7 mouse cellular contexts compared by ENCODE assay signal in the genomic region with DNA sequence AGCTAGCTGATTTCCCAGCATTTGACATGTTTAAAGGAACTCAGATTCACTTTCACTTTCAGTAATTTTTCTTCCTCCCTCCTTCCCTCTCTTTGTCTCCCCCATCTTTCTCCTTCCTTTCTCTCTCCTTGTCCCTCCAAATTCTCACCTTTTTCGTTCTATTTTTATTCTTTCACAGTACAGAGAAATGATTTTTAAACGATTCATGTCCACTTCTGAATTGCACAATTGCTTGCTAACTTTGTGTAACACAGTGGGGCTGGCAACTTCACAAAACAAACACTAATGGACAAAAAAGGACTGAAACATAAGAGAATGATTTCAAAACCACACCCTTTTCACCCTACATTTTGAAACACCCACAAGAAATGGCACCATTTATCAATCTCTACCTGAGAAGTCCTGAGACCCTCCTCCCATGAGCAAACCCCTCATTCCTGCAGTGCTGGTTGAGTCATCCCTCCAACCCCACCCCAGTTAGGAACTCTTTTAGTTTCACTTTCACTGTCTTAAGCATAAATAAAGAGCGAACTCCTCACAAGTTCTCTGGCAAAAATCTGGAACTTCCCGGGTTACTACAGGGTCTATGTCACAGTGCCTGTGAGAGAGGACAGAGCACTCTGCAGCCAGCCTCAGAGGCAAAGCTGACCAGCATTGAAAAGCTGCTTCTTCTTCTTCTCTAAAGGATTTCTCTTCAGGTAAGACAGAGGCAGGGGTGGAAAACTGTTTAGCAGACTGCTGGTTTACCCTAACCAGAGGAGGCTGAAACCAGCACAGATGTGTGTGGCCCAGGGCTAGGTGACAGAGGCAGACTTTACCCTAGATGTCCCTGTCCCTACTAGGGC. TPM values are rescaled to one million over a fixed set of nuclear protein-coding genes. Genes with fewer than 3 reads are reported as not detected.
DNase-seq lines count a peak whose midpoint lies in the region; ATAC-seq lines count a peak whose summit lies in the region.

A gene (plus strand): TSS at position 492 of the 845 bp plus-strand sequence.

- peak; percentile 61 for DNase-seq in CD4-positive, CD25-positive, alpha-beta regulatory T cell, adult 2 months (ENCODE audit: low read depth, low spot score)
- DNase-seq in MEL-GATA-1-ER (ENCODE audit: extremely low read depth, low read depth): peak; percentile 23
- DNase-seq in fat pad, adult 2 months (ENCODE audit: extremely low read depth, low read depth, low spot score): peak; percentile 28
- DNase-seq in kidney, adult 8-10 months: peak; percentile 16 to 32
- peak; percentile 12 for DNase-seq in urinary bladder, postnatal 25 days (ENCODE audit: low spot score)
- DNase-seq in layer of hippocampus, postnatal 14 days (ENCODE audit: low spot score in 2 of 2): no peak

- ATAC-seq in megakaryocyte, adult 5-6 weeks (ENCODE audit: poor library complexity, severe bottlenecking): peak; percentile 61

RNA-seq across cellular contexts. Expression of the gene that starts here (rescaled TPM):
- total RNA-seq in megakaryocyte, adult 5-6 weeks (2015): 23.7 and 25.7 TPM in 2 replicates
- 28.0 and 33.7 TPM in 2 replicates for total RNA-seq in megakaryocyte, adult 5-6 weeks (2017)
- 1 to 10 TPM in 1 of 2 experiments, under 1 TPM in 1; 0.79 to 1.8 TPM for total RNA-seq in layer of hippocampus, postnatal 14 days (2021)

Comparison
In these comparisons a context has a peak if more than half of its experiments do, and no peak if none do; other contexts are left out.
1. RNA of the gene that starts here (total RNA-seq): 23.7 to 33.7 TPM in megakaryocyte, adult 5-6 weeks; 0.79 to 1.8 TPM in layer of hippocampus, postnatal 14 days; every median in the first group is over 4 times any median in the second.
2. DNase-seq: peak in CD4-positive, CD25-positive, alpha-beta regulatory T cell, adult 2 months (single experiment), MEL-GATA-1-ER (single experiment), fat pad, adult 2 months (single experiment), kidney, adult 8-10 months (2 of 2) and urinary bladder, postnatal 25 days (single experiment); none in layer of hippocampus, postnatal 14 days (0 of 2).